Mouse (Mus musculus) gonadal fat pad, adult 2 months (tissue): ENCODE measurements around the gene Ddx42. TPM values are rescaled to one million over a fixed set of nuclear protein-coding genes. Genes with fewer than 3 reads are reported as not detected.

Experiments used
- DNase-seq: peaks from one replicate; pipeline ENCODE4 v3.0.0-alpha.2; 2012; ENCODE audit warnings: low read depth
- polyA plus RNA-seq: library from polyadenylated mRNA; depleted of rRNA; stranded (reverse); fragments of >200 nt; gene quantifications from 2 replicates; pipeline ENCODE4 v1.2.3, GENCODE M21; 2012

The Ddx42 gene
- polyA plus RNA-seq, 1 experiment, result 14.3 TPM

DNA sequence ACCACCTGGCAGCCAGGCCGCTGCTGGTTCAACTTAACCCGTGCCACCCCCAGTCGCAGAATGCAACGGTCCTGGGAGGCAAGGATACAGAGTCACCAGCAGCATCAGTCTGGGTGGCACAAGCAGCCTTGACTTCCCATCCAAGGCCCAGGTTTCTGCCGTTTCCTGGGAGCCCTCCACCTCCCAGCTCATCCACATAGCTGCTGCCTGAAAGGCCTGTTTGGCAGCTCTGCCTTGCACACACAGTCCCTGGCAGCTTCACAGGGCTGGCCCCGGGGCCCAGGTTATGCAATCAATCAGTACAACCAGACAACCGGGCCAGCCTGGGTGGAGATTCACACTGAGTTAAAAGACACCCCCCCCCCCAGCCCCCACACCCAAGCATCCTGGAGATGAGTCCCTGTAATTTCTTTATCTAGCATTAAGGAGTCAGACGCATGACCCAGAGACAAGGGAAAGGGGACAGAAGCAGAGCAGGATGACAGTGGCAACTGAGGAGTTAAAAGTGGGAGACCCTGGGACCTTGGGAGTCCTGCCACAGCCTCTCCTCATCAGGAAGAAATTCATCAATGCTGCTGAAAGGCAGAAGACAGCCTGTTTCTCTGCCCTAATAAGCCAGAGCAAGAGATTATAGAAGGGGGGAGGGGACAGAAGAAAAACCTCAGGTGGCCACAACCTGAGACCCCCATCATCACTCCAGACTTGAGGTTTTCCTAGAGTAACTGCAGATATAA lies 51.8 kb downstream of the Ddx42 start:
- DNase-seq, result peak; percentile 85

DNA sequence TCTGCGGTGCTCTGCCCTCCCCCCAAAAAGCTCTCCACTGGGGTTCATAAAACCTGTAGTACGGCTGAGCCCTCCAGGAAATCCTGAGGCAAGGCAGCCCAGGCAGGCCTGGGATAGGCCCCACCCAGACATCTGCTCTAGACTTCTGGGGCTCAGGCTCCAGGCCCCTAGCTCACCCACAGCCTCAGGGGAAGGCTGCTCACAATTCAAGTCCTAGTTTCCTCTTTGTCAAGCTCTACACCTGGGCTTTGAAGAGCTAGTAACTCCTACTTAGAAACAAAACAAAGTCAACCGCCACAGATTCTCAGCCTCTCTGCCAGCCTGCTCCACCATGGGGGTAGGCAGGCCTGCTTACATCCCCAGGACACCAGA lies 52.3 kb downstream of the Ddx42 start:
- no peak for DNase-seq

DNA sequence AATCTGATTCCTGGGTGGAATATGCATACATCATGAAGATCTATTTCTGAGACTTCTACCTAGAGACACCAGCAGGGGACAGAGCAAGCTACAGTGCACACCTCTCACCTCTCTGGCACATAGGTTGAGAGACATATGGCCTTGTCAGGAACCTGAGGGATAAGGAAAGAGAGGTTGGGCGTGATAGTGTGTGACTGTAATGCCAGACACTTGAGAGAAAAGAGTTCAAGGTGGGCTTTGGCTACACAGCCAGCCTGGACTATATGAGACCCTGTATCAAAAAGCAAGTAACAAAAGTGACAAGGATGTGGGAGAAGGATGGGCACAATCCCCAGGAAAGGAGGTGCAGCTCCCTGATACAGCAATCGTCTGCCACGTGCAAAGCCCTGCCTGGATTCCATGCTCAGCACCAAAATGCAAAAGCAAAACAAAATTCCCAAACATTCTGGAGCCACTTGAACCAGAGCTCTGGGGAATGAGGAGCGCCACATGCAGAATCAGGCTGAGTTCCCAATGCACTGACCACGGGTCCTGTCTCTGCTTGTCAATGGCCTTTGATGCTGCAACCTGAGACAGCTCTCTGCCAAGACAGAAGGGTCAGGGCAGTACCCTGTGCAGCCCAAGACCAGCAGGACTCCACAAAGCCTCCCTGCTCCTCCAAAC lies 54.5 kb downstream of the Ddx42 start:
- no peak for DNase-seq

DNA sequence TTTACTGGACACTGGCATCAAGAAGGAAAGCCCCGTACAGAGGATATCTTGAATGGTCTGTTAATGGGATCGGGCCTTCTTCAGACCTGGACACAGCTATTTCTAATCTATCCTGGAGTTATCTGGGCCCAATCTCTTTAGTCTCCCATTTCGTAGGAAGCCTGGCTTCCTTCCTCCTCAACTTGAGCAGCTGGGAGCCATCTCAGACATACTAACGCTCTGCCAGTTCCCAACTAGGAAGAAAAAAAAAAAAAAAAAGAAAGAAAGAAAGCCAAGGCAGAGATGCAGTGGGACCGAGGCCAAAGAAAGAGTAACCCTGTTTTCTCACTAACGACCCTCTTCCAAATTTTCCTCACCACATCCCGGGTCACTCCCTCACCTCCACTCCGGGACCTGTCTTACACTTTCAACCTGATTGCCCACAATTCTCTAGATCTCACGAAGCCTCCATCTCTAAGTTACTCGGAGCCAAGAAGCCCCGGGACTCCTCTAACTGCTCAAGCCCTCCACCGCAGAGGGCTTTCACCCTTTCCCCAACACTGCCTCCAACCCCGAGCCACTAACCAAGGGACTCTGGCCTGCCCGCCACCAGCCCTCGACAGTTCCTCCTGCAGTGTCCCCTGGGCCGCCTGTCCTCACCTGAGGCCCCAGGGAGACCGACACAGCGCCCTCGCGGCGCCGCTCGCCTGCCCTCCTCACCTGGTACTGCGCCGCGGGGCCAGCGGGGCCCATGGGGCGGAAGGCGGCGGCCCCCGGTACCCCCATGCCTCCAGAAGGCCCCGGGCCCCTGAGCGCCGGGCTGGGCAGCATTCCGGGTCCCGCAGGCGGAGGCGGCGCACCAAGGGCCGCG lies 55.3 kb downstream of the Ddx42 start:
- no peak for DNase-seq

DNA sequence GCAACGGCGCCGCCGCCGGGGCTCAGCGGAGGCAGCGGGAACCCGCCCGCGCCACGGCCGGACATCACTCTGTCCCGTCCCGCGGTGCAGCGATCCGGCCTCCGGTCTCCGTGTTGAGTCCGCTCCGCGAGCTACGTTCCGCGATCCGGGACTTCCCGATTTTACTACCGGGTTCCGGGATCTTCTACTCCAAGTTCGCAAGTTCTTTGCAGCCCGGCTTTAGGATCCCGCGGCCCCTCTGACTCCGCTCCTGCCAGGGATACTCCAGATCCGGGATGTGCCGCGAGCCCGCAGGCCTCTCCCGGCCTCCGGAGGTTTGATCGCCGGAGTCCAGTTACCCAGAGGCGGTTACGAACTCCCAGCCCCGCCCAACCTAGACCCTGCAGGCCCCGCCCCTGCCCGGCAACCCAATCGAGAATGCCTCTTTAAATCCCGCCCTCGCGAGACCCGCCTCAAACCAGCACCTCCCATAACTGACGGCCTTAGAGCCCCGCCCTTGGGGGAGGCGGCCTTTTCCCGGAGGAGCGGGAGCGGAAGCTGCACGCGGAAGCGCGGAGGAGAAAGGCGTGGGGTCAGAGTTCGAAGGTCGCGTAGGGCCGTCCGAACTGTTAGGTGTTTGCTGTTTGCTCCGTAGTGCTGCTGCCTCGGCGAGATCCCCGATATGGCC lies 56.1 kb downstream of the Ddx42 start, which contains the start of gene Smarcd2:
Gene Smarcd2 (minus strand): TSS at position 329 of the 667 bp plus-strand sequence.
- no peak for DNase-seq

DNA sequence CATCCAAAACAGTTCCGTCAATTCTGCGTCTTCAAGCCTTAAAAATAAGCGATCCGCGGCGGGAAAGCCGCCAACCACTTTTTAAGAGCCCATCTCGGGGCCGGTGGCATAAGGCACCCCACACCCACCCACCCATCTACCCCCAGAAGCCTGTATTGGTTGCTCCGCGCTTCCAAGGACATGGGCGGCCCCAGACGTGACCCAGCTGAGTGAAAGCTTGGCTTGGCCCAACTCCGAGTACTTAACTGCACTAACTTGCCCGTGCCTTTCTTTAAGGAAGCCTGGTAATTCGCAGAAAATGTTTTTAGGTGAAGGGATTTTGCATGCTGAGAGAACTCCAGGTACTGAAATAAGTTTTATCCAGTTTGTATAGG lies 56.6 kb downstream of the Ddx42 start:
- DNase-seq, result no peak

DNA sequence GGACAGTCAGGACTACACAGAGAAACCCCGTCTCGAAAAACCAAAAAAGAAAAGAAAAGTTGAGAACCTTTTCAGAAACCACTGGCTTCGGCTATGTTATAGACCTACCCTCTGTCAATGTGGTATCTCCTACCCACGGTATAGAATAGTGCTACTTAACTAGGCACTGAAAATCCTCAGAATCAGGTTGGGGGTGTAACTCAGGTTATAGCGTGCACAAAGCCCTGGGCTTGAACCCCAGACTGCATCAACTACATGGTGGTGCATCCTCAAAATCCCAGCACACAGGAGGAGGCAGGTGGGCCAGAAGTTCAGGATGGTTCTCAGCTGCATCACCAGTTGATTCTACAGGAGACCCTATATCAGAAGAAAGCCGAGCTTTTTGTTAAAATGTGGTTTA lies 57.1 kb downstream of the Ddx42 start:
- DNase-seq, result no peak

DNA sequence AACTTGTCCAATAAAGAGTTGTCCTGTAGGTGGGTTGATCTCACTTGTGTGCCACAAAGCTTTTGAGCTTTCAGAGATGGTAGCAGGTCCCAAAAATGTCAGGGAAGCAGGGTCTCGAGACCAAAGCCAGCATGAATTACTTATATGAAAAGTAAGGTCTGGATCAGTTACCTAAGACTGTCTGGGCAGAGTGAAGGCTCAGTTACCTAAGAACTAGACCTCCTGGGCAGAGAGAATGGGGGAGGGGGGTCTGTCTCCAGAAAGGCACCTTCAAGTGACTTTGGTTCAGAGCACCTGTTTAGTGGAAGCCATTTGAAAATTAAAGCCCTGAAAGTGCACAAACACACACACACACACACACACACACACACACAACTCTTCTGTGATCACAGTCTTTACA lies 57.6 kb downstream of the Ddx42 start:
- no peak for DNase-seq

DNA sequence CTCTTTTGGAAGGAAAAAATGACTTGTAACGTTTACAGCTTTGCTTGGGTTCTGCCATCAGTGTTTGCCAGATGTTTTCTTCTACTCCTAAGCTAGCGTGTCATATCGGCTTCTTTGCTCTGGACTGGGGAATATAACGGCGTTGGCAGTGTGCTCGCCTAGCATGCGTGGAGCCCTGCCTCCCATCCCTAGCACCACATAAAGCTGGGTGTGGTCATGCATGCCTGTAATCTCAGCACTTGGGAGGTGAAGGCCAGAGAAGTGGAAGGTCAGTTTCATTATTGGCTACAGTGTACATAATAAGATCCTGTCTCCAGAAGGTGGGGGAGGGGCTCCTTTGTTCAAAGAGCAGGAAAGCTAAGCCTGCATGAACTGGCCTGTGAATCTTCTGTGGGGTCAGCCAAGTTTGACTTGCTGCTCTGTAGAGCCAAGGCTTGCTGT lies 58.3 kb downstream of the Ddx42 start:
- DNase-seq, result no peak

DNA sequence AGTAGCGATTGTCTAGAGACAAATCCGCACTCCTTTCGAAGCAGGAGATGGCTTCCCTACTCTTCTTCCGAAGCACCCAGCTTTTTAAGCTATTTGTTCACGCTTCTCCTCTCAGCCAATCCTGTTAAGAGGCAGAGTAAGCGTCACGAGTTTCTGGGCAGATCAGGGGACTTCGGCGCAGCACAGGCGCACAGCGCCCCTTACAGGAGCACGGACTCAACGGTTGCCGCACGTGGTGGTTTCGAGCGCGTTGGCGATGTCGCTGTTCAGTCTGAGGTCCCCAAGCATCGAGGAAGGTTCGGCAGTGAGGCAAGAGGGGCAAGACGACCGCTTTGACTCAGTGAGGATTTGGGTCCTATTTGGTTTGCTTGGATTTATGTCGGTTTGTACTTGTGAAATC lies 59.7 kb downstream of the Ddx42 start, which contains the start of gene Tcam1:
Gene Tcam1 (plus strand): TSS at position 219 of the 400 bp plus-strand sequence.
- DNase-seq, result no peak

DNA sequence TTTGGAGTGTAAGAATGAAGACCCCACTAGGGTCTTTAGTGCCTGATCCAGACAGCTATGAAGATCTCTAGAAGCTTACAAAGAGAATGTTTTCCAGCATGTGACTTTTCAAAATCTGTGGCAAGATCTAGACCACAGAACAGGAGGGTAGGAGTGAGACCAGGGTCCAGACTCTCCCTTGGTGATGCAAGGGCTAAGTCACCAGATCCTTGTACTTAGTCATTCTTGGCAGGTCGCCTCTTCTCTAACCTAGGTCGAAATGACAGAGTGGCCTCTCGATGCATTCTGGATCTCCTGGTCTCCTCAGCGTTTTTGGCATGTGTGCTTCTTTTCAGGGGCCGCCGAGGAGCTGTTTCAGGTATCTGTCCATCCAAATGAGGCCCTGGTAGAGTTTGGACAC lies 65.7 kb downstream of the Ddx42 start:
- DNase-seq, result no peak

DNA sequence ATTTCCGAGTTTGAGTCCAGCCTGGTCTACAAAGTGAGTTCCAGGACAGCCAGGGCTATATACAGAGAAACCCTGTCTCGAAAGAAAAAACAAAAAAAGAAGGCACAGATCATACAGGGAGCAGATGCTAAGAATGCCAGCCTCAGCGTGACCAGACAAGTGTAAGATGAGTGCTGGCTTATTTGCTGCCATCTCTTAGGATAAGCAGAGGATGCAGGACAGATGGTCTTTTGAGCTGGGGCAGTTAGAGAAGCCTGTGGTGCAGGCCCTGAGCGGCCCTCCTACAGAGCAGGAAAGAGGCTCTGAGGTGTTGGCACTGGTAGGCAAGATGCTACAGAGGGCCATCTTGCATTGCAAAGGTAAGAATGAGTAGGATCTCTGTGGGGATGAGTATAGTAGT lies 66.6 kb downstream of the Ddx42 start:
- DNase-seq, result no peak

DNA sequence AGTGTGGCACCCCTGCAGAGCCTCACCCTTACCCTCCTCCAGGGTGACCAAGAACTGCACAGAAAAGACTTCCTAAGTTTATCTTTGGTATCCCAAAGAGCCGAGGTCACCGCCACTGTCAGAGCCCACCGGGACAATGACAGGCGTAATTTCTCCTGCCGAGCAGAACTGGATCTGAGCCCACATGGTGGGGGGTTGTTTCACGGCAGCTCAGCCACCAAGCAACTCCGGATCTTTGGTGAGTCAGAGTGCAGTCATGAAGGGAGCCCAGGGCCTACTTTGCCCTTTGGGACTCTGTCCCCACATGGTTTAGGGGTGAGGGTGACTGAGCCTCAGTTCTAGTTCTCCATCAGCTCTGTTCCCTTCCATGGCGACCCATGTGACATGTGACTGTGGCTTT lies 67.4 kb downstream of the Ddx42 start:
- DNase-seq, result no peak

DNA sequence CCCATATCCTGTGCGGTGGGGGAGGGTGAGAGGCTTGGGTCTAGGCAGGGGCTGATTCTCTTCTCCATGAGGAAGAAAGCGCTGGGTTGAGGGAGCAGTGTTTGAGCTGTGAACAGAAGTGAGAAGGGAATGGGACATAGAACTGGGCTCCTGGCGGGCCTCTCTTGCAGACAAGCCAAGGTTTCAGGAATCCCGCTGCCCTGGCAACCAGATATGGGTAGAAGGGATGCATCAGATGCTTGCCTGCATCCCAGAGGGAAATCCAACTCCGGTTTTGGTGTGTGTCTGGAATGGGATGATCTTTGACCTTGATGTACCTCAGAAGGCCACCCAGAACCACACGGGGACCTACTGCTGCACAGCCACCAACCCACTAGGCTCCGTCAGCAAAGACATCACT lies 69.5 kb downstream of the Ddx42 start:
- no peak for DNase-seq

DNA sequence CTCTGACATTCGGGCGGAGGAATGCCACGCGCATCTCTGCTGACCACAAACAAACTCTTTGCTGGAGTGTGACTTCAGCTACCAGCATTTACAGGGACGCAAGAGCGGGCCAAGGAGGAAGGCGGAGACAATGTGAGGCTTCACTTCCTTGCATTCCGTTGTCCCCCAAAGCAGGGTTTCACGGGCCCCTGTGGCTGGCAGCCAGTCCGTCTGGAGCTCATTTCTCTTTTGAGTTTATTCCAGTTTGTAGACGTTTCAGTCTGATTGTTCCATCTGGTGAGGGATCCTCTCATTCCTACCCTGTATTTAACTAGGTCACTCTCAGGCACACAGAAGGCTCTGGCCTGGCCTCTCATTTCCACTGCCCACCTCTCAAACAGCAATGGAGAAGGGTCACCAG lies 70.3 kb downstream of the Ddx42 start:
- DNase-seq, result no peak

DNA sequence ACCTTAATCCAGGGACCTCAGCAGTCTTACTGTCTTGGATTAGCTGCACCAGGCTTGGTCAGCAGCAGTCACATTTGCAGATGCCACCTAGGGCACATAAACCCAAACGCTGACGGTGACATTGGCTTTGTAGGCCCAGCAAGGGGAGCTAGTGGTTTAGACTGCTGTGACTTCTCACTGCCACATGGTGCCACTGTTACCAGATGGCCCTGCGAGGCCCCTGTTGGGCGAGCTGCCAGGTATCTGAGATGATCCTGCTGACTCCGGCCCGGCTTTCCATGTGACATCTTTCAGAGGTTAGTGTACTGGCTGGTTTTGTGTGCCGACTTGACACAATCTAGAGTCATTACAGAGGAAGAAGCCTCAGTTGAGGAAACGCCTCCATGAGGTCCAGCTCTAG lies 72.6 kb downstream of the Ddx42 start:
- DNase-seq, result no peak

DNA sequence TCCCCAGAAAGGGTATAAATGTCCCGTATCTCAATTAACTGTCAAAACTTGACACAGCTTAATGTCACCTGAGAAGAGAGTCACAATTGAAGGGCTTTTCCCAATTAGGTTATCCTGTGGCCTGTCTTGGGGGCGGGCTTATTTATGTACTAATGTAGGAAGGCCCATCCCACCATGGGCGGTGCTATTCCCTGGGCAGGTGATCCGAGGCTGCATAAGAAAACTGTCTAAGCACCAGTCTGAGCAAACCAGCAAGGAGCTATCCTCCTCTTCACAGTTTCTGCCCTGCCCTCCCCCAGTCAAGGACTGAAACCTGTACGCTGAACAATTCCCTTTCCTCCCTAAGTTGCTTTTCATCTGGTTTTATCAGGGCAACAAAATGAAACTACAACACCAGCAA lies 73.7 kb downstream of the Ddx42 start:
- DNase-seq, result no peak

DNA sequence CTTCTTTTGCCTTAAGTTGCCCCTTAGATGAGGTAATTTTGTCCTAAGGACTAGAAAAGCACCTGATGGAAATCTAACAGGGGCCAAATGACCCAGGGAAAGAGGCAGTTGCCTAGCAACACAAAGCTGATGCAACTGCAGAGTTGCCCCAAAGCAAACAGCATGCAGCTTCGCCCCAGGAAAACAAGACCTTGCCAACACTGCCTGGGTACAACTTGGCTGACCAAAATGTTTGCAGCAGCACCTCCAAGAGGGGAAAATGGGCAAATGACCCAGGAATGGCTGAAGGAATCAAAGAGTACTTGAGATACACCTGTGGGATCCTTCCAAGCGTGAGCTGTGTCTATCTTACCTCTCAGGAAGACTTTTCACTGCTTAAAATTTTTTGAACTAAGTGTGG lies 75.1 kb downstream of the Ddx42 start:
- no peak for DNase-seq
